Mouse (Mus musculus): ENCODE data around the gene Gm26558.
A peak's percentile ranks its signal among the peaks of the same experiment; 100 is the strongest.

Gm26558 gene

DNA sequence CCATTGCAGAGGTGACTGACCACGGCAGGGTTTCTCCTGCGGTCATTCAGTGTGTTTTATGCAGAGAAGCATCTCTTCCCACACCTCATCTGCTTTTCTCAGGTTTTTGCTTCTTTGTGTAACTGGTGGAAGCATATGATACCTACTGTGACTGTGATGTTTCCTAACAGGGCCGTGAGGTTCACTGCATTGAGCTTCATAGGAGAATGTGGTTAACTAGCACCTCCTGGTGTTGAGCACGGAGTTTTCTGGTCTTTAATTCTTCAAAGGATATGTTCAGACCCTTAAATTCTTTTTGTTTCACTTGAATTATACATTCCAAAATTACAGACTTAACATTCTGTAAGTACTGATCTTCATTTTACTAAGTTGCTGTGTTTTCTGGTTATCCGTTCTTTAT, 1.9 kb upstream of the Gm26558 start:
- Histone ChIP-seq H3K9me3 (ENCODE audit: low read length) (no peaks in the 10 kb centered on the region), H3K27me3 (ENCODE audit: insufficient read depth, low read length) (no peaks in the 10 kb centered on the region), H3K36me3 (ENCODE audit: insufficient read depth, low read length) (peaks cover 29% of the 10 kb centered on the region), H3K4me1 (replicated peaks; ENCODE audit: low read depth, low read length) (peaks cover 30% of the 10 kb centered on the region), H3K4me3 (replicated peaks; ENCODE audit: low read length) (no peak overlapping the region)
- TF ChIP-seq CTCF (conservative IDR thresholded peaks at IDR 0.05; ENCODE audit: low read length) (no peak), POU5F1 (IDR thresholded peaks at IDR 0.05; ENCODE audit: borderline replicate concordance, low read length) (no peak), NANOG (IDR thresholded peaks at IDR 0.05; ENCODE audit: borderline replicate concordance, low read length) (no peak)

DNA sequence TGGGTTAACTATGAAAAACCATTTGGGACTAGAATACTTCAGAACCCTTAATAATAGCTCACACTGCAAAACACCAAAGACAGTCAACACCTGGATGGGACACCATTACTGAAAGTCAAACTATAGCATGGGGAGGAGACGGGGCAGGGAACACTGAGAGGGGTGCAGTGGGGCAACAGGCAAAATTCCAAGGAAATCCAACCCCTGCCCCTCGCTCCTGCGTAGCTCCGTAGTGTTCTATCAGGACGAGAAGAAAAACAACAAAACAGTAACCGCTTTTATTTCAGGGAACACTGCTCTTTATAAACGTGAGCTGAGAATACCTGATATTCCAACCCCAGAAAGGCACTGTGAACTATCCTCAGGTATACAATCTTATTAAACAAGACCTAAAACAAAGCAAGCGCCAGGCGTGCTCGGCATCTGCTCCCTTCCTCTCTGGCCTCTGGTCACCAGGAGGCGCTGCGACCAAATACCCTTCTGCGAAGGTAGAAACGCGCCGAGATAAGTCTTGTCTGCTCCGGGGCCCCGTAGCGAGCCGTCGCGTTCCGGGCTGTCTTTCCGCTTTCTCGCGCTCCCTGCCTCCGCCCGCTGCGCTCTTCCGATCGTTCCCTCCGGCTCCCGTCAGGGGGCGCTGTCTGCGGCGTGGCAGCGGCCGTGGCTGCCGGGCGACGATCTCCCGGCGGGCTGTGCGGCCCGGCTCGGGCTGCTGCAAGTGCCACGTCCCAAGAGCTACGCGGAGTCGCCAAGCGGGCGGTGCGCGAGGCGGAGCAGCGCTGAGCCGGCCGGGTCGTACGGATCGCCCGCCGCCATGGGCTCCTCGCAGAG, 807 bp downstream of the Gm26558 start, which contains the start of gene Gorasp2:
TSS of gene Gorasp2 (plus strand) at position 690 of the 828 bp plus-strand sequence.
- H3K4me1 ChIP-seq (replicated peaks; ENCODE audit: low read depth, low read length) = peaks cover 30% of the 10 kb centered on the region
- no peaks in the 10 kb centered on the region for H3K9me3 ChIP-seq (ENCODE audit: low read length)
- TF ChIP-seq NANOG (IDR thresholded peaks at IDR 0.05; ENCODE audit: borderline replicate concordance, low read length) = no peak
- no peak for TF ChIP-seq POU5F1 (IDR thresholded peaks at IDR 0.05; ENCODE audit: borderline replicate concordance, low read length)
- peak; percentile 80 for TF ChIP-seq CTCF (conservative IDR thresholded peaks at IDR 0.05; ENCODE audit: low read length)
- peak within 1 kb of the TSS; percentile 94 for H3K4me3 ChIP-seq (replicated peaks; ENCODE audit: low read length)
- peaks cover 6% of the 10 kb centered on the region; the same call in 1 of the 2 replicates for H3K27me3 ChIP-seq (ENCODE audit: insufficient read depth, low read length)
- H3K36me3 ChIP-seq (ENCODE audit: insufficient read depth, low read length) = peaks cover 19% of the 10 kb centered on the region

DNA sequence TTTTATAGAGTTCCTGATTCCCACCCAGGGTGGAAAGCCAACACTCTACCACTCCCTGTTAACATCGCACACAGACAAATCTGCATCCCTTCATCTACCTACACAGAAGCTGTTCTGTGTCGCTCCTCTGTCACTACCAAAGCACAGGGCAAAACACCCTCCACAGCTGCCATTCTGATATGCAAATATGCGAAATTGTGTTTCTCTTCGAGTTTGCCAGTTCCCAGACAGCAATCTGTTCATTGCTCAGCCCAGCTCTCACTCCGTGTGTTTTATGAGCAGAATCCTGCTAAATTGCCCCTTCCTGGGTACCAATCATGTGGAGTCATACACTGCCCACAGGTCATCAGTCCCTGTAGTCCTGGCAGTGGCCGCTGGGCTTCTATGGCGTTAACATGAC, 4.8 kb downstream of the Gm26558 start:
- Histone ChIP-seq H3K27me3 (ENCODE audit: insufficient read depth, low read length) (peaks cover 6% of the 10 kb centered on the region), H3K36me3 (ENCODE audit: insufficient read depth, low read length) (no peaks in the 10 kb centered on the region), H3K4me1 (replicated peaks; ENCODE audit: low read depth, low read length) (peaks cover 9% of the 10 kb centered on the region), H3K4me3 (replicated peaks; ENCODE audit: low read length) (no peak overlapping the region), H3K9me3 (ENCODE audit: low read length) (no peaks in the 10 kb centered on the region)
- no peak for TF ChIP-seq CTCF (conservative IDR thresholded peaks at IDR 0.05; ENCODE audit: low read length)
- TF ChIP-seq POU5F1 (IDR thresholded peaks at IDR 0.05; ENCODE audit: borderline replicate concordance, low read length) = no peak
- TF ChIP-seq NANOG (IDR thresholded peaks at IDR 0.05; ENCODE audit: borderline replicate concordance, low read length) = no peak

DNA sequence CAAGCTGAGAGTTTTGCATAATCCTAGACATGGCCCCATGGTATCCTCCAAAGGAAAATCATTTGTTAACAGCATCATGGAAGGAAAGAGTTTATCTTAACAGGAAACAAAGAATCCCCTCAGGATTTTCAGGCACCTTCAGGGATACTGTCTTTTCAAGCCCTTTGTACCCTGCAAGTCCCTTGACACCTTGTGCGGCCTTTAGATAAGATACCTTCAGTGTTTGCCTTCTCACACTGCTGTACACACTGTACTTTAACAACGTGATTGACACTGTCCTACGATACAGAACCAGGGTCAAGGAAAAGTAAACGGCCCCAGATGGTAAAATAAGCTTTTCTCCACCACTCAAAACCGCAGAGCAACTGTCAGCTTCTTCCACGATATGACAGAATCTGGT, 10.1 kb downstream of the Gm26558 start:
- Histone ChIP-seq H3K4me3 (replicated peaks; ENCODE audit: low read length) (no peak overlapping the region), H3K9me3 (ENCODE audit: low read length) (no peaks in the 10 kb centered on the region), H3K27me3 (ENCODE audit: insufficient read depth, low read length) (no peaks in the 10 kb centered on the region; the same call in 1 of the 2 replicates), H3K36me3 (ENCODE audit: insufficient read depth, low read length) (no peaks in the 10 kb centered on the region), H3K4me1 (replicated peaks; ENCODE audit: low read depth, low read length) (no peaks in the 10 kb centered on the region)
- TF ChIP-seq CTCF (conservative IDR thresholded peaks at IDR 0.05; ENCODE audit: low read length) (no peak), POU5F1 (IDR thresholded peaks at IDR 0.05; ENCODE audit: borderline replicate concordance, low read length) (no peak), NANOG (IDR thresholded peaks at IDR 0.05; ENCODE audit: borderline replicate concordance, low read length) (no peak)

DNA sequence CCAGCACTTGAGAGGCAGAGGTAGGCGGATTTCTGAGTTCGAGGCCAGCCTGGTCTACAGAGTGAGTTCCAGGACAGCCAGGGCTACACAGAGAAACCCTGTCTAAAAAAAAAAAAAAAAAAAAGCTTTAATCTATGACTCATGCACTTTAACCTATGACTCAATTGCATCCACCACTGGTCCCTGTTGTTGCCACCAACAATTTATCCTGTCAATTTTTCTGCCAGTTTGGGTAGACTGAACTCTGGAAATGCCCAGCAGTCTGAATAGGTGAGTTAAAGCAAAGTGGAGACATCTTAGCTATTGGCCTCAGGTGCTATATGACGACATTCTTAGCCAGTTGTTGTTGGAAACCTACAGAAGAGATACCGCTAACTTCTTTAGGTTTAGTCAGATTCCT, 12.4 kb downstream of the Gm26558 start:
- H3K4me1 ChIP-seq (replicated peaks; ENCODE audit: low read depth, low read length) = no peaks in the 10 kb centered on the region

DNA sequence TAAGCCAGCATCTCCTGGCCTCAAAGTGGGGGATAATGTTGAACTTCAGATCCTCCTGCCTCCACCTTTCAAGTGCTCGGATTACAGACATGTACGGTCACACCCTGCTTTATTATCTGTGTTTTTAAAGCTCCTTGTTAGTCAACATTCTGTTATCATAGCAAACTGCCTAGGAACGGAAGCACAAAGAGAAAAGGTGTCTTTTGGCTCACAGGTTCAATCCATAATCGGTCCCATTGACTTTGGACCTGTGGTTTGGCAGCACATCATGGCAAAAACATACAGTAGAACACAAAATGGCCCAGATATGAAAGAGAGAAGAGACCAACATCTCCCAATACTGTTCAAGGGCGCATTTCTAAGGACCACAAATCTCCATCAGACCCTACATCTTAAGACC, 13.6 kb downstream of the Gm26558 start:
- 0 out of 2 replicates have a peak, but pooled peaks cover under 1% of the 10 kb centered on the region for H3K27me3 ChIP-seq (ENCODE audit: insufficient read depth, low read length)
- no peak overlapping the region for H3K4me3 ChIP-seq (replicated peaks; ENCODE audit: low read length)
- H3K9me3 ChIP-seq (ENCODE audit: low read length) = no peaks in the 10 kb centered on the region
- H3K36me3 ChIP-seq (ENCODE audit: insufficient read depth, low read length) = no peaks in the 10 kb centered on the region
- no peaks in the 10 kb centered on the region; the same call in 1 of the 2 replicates for H3K4me1 ChIP-seq (replicated peaks; ENCODE audit: low read depth, low read length)
- TF ChIP-seq CTCF (conservative IDR thresholded peaks at IDR 0.05; ENCODE audit: low read length) (no peak), POU5F1 (IDR thresholded peaks at IDR 0.05; ENCODE audit: borderline replicate concordance, low read length) (no peak)

More for the DNA sequence above, 12.4 kb downstream of the Gm26558 start:
- Histone ChIP-seq H3K9me3 (ENCODE audit: low read length) (no peaks in the 10 kb centered on the region), H3K4me3 (replicated peaks; ENCODE audit: low read length) (no peak overlapping the region), H3K27me3 (ENCODE audit: insufficient read depth, low read length) (no peaks in the 10 kb centered on the region), H3K36me3 (ENCODE audit: insufficient read depth, low read length) (no peaks in the 10 kb centered on the region)
- TF ChIP-seq NANOG (IDR thresholded peaks at IDR 0.05; ENCODE audit: borderline replicate concordance, low read length) (no peak), CTCF (conservative IDR thresholded peaks at IDR 0.05; ENCODE audit: low read length) (no peak), POU5F1 (IDR thresholded peaks at IDR 0.05; ENCODE audit: borderline replicate concordance, low read length) (no peak)

DNA sequence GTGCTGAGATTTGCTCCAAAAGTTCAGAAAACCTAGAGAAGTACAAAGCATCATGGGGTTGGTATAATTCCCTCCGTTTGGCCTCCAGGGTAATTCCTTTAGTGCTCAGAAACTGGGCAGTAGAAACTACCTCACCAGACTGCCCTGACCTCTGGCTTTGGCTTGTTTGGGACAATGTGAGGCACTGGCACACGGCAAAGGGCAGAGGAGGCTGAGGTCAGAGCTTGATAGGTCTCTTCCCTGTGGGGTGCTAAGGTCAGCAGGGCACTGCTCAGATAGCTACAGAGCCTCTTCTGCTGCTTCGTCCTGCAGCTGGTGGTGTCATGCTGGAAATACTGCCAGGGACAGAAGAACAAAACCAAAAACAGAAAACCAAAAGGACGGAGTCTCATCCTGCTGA, 14.2 kb downstream of the Gm26558 start:
- H3K27me3 ChIP-seq (ENCODE audit: insufficient read depth, low read length) = 0 out of 2 replicates have a peak, but pooled peaks cover 6% of the 10 kb centered on the region
- H3K4me3 ChIP-seq (replicated peaks; ENCODE audit: low read length) = no peak overlapping the region
- no peaks in the 10 kb centered on the region for H3K36me3 ChIP-seq (ENCODE audit: insufficient read depth, low read length)
- TF ChIP-seq CTCF (conservative IDR thresholded peaks at IDR 0.05; ENCODE audit: low read length) (no peak), POU5F1 (IDR thresholded peaks at IDR 0.05; ENCODE audit: borderline replicate concordance, low read length) (no peak), NANOG (IDR thresholded peaks at IDR 0.05; ENCODE audit: borderline replicate concordance, low read length) (no peak)
- no peaks in the 10 kb centered on the region for H3K9me3 ChIP-seq (ENCODE audit: low read length)
- H3K4me1 ChIP-seq (replicated peaks; ENCODE audit: low read depth, low read length) = no peaks in the 10 kb centered on the region; the same call in 1 of the 2 replicates

DNA sequence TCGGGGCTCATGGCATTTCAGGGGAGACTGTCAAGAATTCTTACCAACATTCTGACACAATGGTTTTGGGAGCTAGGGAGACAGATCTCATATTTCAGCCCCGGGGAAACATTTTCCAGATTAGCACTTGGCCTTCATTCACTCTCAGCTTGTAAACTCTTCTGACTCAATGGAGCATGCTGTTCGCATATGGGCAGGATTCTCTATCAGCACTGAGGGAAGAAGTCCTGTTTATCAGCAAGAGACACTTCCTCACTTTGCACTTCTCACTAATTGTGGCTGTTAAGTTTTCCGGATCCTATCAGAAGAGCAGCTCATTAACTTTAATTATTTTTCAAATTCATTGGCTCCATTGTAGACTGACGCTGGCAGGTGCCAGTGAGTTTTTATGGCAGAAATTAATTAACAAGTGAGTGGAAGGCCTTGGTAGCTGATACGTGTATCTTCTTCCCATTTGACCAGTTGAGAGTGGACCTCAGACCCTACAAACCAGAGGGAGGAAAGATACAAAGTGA, 16.6 kb downstream of the Gm26558 start:
- Histone ChIP-seq H3K27me3 (ENCODE audit: insufficient read depth, low read length) (0 out of 2 replicates have a peak, but pooled peaks cover 6% of the 10 kb centered on the region), H3K9me3 (ENCODE audit: low read length) (no peaks in the 10 kb centered on the region)

More for the DNA sequence above, 16.6 kb downstream of the Gm26558 start:
- TF ChIP-seq CTCF (conservative IDR thresholded peaks at IDR 0.05; ENCODE audit: low read length) (no peak), NANOG (IDR thresholded peaks at IDR 0.05; ENCODE audit: borderline replicate concordance, low read length) (no peak), POU5F1 (IDR thresholded peaks at IDR 0.05; ENCODE audit: borderline replicate concordance, low read length) (no peak)
- Histone ChIP-seq H3K36me3 (ENCODE audit: insufficient read depth, low read length) (no peaks in the 10 kb centered on the region), H3K4me3 (replicated peaks; ENCODE audit: low read length) (no peak overlapping the region), H3K4me1 (replicated peaks; ENCODE audit: low read depth, low read length) (no peaks in the 10 kb centered on the region; the same call in 1 of the 2 replicates)

Data from E14TG2a.4 (cell line).